Mouse (Mus musculus): ENCODE results near the gene Gcn1l1.

GRCm38 (mm10) chr5:115534856-115535255 lies 30.2 kb upstream of the Gcn1l1 start:
- TF ChIP-seq POLR2A (IDR thresholded peaks at IDR 0.05; ENCODE audit: low read depth, low read length) (no peak), CTCF (IDR thresholded peaks at IDR 0.05; ENCODE audit: extremely low read depth, insufficient read depth, insufficient read length, insufficient replicate concordance) (no peak)
